ENCODE assay signal across 24 mouse cellular contexts in the genomic region with DNA sequence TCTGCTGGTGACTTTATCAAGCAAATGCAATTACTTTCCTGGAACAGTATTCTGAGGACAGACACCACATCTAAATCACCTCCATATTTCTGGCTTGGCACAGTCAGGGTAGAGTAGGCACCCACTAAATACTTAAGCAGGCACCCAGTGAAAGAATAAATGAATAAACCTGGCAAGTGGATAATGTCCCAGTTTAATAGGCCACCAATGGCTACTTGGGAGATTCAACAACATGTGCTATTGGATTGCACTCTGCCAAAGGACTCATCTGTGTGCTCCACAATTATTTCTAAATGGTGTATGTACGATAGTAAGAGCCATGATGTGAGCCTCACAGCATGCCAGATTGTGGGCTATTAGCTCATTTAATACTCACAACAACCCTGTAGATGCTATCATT.
"Had no signal": no experiment of that assay in that cellular context is flagged by ENCODE, and none has a peak within 500 bp of the region (broad histone marks: within the 10 kb centered on the region; RNA-seq: fewer than 3 reads in every experiment).

No protein-coding gene starts in this region.

- H3K27ac ChIP-seq: liver, embryonic 13.5 days; liver, embryonic 15.5 days; lung, embryonic 15.5 days; macrophage; neural tube, embryonic 12.5 days had no signal

- H3K27me3 ChIP-seq: liver, embryonic 13.5 days; liver, embryonic 15.5 days; lung, embryonic 15.5 days; megakaryocyte, embryonic 14.5 days; neural tube, embryonic 12.5 days had no signal

- H3K4me2 ChIP-seq: liver, embryonic 11.5 days; liver, embryonic 13.5 days; liver, embryonic 15.5 days; lung, embryonic 15.5 days; midbrain, embryonic 11.5 days; neural tube, embryonic 12.5 days had no signal

- H3K4me1 ChIP-seq: liver, embryonic 13.5 days; liver, embryonic 15.5 days; lung, embryonic 15.5 days; megakaryocyte, embryonic 14.5 days; neural tube, embryonic 12.5 days had no signal

- H3K9ac ChIP-seq: liver, embryonic 13.5 days; liver, embryonic 15.5 days; liver, postnatal 0 days; lung, embryonic 15.5 days; neural tube, embryonic 12.5 days had no signal

- H3K36me3 ChIP-seq: liver, embryonic 13.5 days; liver, embryonic 15.5 days; lung, embryonic 15.5 days; neural tube, embryonic 12.5 days had no signal

- H3K9me3 ChIP-seq: liver, embryonic 13.5 days; liver, embryonic 15.5 days; lung, embryonic 15.5 days; megakaryocyte, embryonic 14.5 days; neural tube, embryonic 12.5 days had no signal

- ATAC-seq: liver, postnatal 0 days; lung, postnatal 0 days; midbrain, embryonic 16.5 days had no signal

- H3K4me3 ChIP-seq: liver, embryonic 13.5 days; liver, embryonic 15.5 days; lung, embryonic 15.5 days; megakaryocyte, embryonic 14.5 days; myocyte; neural tube, embryonic 12.5 days had no signal

- DNase-seq: liver, embryonic 13.5 days; liver, postnatal 0 days; lung, adult 2 months; lung, postnatal 14 days; lung, postnatal 36 days; midbrain, embryonic 14.5 days; retina, postnatal 1 day; right cerebral cortex, adult 18-20 months; right cerebral cortex, postnatal 25 days; right cerebral cortex, postnatal 4 days; spleen, adult 18-20 months; thymus, adult 18-20 months; thymus, postnatal 14 days; thymus, postnatal 36 days had no signal
